Mouse (Mus musculus) midbrain, embryonic 10.5 days (tissue): ENCODE data around the gene Lsp1. TPM values are rescaled to one million over a fixed set of nuclear protein-coding genes. Genes with fewer than 3 reads are reported as not detected.
A peak's percentile ranks its signal among the peaks of the same experiment; 100 is the strongest.

Source experiments
- DNase-seq: peaks from one replicate; pipeline ENCODE4 v3.0.0-alpha.2; 2017; ENCODE audit warnings: low spot score
- H3K27ac ChIP-seq: fragments of 300-500 bp; sonication (generic); replicated peaks from 2 replicates; pipeline ENCODE4 v1.5.1; 2016; ENCODE audit warnings: mild to moderate bottlenecking
- H3K27me3 ChIP-seq: fragments of 300-500 bp; sonication (generic); 2 replicates; pipeline ENCODE4 v1.6.1; 2016; ENCODE audit warnings: low read depth, mild to moderate bottlenecking; ENCODE audit not compliant: poor library complexity, severe bottlenecking
- H3K36me3 ChIP-seq: fragments of 300-500 bp; sonication (generic); 2 replicates; pipeline ENCODE4 v1.6.1; 2016; ENCODE audit warnings: mild to moderate bottlenecking, moderate library complexity
- H3K4me1 ChIP-seq: fragments of 300-500 bp; sonication (generic); 2 replicates; pipeline ENCODE4 v1.6.1; 2016
- H3K4me3 ChIP-seq: fragments of 300-500 bp; sonication (generic); 2 replicates; pipeline ENCODE4 v1.5.1; 2016; ENCODE audit warnings: mild to moderate bottlenecking, moderate library complexity
- H3K9me3 ChIP-seq: fragments of 300-500 bp; sonication (generic); replicated peaks from 2 replicates; pipeline ENCODE4 v1.6.1; 2016; ENCODE audit warnings: mild to moderate bottlenecking
- WGBS: fragments of 180-500 bp; shearing (Covaris S2); methylation state at CpG from one replicate; pipeline ENCODE4 v1.1.7; 2016; 5-methylcytosine and 5-hydroxymethylcytosine counted together
- polyA plus RNA-seq: library from polyadenylated mRNA; unstranded; fragments of >200 nt; fragmentation: Nextera tagmentation; extraction: Ambion mirVana; gene quantifications from 2 replicates; pipeline ENCODE4 v1.2.1, GENCODE M21; 2016

Lsp1 gene
- polyA plus RNA-seq, 1 experiment from 2014 or later: 14.2 TPM

GRCm38 (mm10) chr7:142537879-142538278 is 77.3 kb downstream of the Lsp1 start:
- Histone ChIP-seq H3K4me1 (peaks cover 69% of the 10 kb centered on the region), H3K27ac (peak overlapping the region; percentile 84), H3K36me3 (peaks cover 47% of the 10 kb centered on the region), H3K4me3 (no peak overlapping the region; the same call in 1 of the 2 replicates), H3K27me3 (no peaks in the 10 kb centered on the region), H3K9me3 (no peaks in the 10 kb centered on the region)
- 9% methylated on average over 6 of the region's 6 CpGs for WGBS
- DNase-seq: peak; percentile 85

DNA sequence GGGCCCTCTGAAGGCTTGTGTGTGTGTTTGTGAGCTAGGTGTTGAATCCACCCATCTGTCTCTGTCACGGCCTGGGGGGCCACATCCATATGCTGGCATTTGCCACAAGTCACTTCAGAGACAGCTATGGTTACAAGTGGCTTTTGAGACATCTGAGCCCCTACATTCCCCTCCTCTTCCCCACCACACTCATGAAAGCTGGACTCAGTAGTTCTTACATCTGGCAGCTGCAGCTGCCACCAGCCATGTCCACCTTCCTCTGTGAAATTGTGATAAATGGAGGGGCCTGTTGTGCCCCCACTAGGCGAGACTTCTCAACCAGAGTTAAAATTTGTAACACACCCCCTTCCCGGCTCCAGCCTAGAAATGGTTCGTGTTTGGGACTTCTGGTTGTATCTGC is 77.7 kb downstream of the Lsp1 start:
- Histone ChIP-seq H3K4me3 (no peak overlapping the region; the same call in 1 of the 2 replicates), H3K9me3 (no peaks in the 10 kb centered on the region), H3K27ac (peak overlapping the region; percentile 84), H3K4me1 (peaks cover 69% of the 10 kb centered on the region), H3K36me3 (peaks cover 47% of the 10 kb centered on the region), H3K27me3 (no peaks in the 10 kb centered on the region)
- no peak for DNase-seq
- 26% methylated on average over 4 of the region's 4 CpGs for WGBS

GRCm38 (mm10) chr7:142538766-142539165 is 78.2 kb downstream of the Lsp1 start:
- Histone ChIP-seq H3K4me1 (peaks cover 69% of the 10 kb centered on the region), H3K36me3 (peaks cover 47% of the 10 kb centered on the region), H3K27me3 (no peaks in the 10 kb centered on the region), H3K9me3 (no peaks in the 10 kb centered on the region), H3K4me3 (no peak overlapping the region; the same call in 1 of the 2 replicates), H3K27ac (peak overlapping the region; percentile 84)
- WGBS: 16% methylated on average over 6 of the region's 6 CpGs
- DNase-seq: peak; percentile 47

- peaks cover 49% of the 10 kb centered on the region for H3K36me3 ChIP-seq
- H3K4me1 ChIP-seq: peaks cover 63% of the 10 kb centered on the region
- WGBS: 66% methylated on average over 8 of the region's 8 CpGs
- no peak for DNase-seq
- H3K27me3 ChIP-seq: no peaks in the 10 kb centered on the region
- H3K9me3 ChIP-seq: no peaks in the 10 kb centered on the region
- no peak overlapping the region for H3K4me3 ChIP-seq
- H3K27ac ChIP-seq: peak overlapping the region; percentile 84
These were observed 79.2 kb downstream of the Lsp1 start for GRCm38 (mm10) chr7:142539828-142540227.

DNA sequence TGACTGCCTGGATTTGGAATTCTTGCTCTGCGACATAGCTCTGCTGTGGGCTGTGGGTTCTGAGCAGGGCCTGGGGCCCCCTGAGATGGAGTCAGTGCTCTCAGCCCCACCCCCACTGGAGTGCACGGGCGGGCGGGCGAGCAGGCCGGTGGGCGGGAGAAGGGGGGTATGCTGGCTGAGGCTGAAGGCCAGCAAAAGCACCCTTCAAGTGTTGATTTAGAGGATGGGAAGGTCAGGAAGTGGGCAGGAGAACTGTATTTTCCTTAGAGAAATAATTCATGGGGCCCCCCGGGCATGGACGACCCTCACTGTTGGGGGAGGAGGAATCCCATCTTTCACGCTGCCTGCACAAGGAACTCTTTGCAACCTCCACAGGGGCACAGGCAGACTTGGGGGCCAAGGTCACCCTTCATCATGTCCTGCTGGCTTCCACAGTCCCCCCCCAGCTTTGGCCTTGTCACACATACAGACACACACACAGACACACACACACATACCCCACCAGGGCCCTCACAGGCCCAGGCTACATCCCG is 82.2 kb downstream of the Lsp1 start:
- Histone ChIP-seq H3K9me3 (no peaks in the 10 kb centered on the region), H3K27me3 (no peaks in the 10 kb centered on the region), H3K4me1 (peaks cover 75% of the 10 kb centered on the region), H3K36me3 (peaks cover 32% of the 10 kb centered on the region), H3K4me3 (no peak overlapping the region), H3K27ac (peak overlapping the region; percentile 82)
- whole genome bisulfite sequencing: 23% methylated on average over 11 of the region's 11 CpGs
- DNase-seq: peak; percentile 49

Other genes with a start within 250 kb of the Lsp1 start
- gene Gm7579, start 248.9 kb upstream of the Lsp1 start, polyA plus RNA-seq: not detected in 2 replicates
- gene Krtap5-5, start 230.8 kb upstream of the Lsp1 start, polyA plus RNA-seq: not detected in 2 replicates
- not detected in 2 replicates for gene Gm40460, start 219.7 kb upstream of the Lsp1 start, polyA plus RNA-seq
- gene Gm2431, start 202.5 kb upstream of the Lsp1 start, polyA plus RNA-seq: not detected in 2 replicates
- gene Gm4559, start 186.4 kb upstream of the Lsp1 start, polyA plus RNA-seq: not detected in 2 replicates
- gene Krtap5-1, start 163.7 kb upstream of the Lsp1 start, polyA plus RNA-seq: not detected in 2 replicates
- gene Krtap5-4, start 157.3 kb upstream of the Lsp1 start, polyA plus RNA-seq: not detected in 2 replicates
- gene Ifitm10, start 87.1 kb upstream of the Lsp1 start, polyA plus RNA-seq: 0.41 and 0.50 TPM in 2 replicates
- 0.75 TPM in 1 of 2 replicates, not detected in the other for gene Gm49369, start 78.1 kb upstream of the Lsp1 start, polyA plus RNA-seq
- gene Ctsd, start 72.8 kb upstream of the Lsp1 start, polyA plus RNA-seq: 145 and 171 TPM in 2 replicates
- 0.34 TPM in 1 of 2 replicates, not detected in the other for gene Syt8, start 26.0 kb upstream of the Lsp1 start, polyA plus RNA-seq
- 0.52 and 1.5 TPM in 2 replicates for gene Tnni2, start 19.0 kb upstream of the Lsp1 start, polyA plus RNA-seq
- gene Tnnt3, start 38.0 kb downstream of the Lsp1 start, polyA plus RNA-seq: 1.9 TPM in 2 replicates
- 15.8 and 20.3 TPM in 2 replicates for gene Mrpl23, start 71.9 kb downstream of the Lsp1 start, polyA plus RNA-seq
- 151 and 161 TPM in 2 replicates for gene Igf2, start 206.0 kb downstream of the Lsp1 start, polyA plus RNA-seq
- not detected in 2 replicates for gene Gm49394, start 209.1 kb downstream of the Lsp1 start, polyA plus RNA-seq